Mouse (Mus musculus) thymus, adult 2 months (tissue): Measurements from ENCODE around the gene Mphosph9. TPM values are rescaled to one million over a fixed set of nuclear protein-coding genes. Genes with fewer than 3 reads are reported as not detected.

Source experiments
- DNase-seq: peaks from one replicate; pipeline ENCODE4 v3.0.0; 2021
- H3K27ac ChIP-seq: fragments of 200-500 bp; 2 replicates; pipeline ENCODE4 v1.5.1; 2012; ENCODE audit warnings: low read length, control low read depth; ENCODE audit not compliant: control insufficient read depth, insufficient read depth
- H3K27me3 ChIP-seq: fragments of 200-500 bp; 2 replicates; pipeline ENCODE4 v1.6.1; 2012; ENCODE audit warnings: mild to moderate bottlenecking, low read length, moderate library complexity, mixed read lengths; ENCODE audit not compliant: control insufficient read depth, insufficient read depth
- H3K36me3 ChIP-seq: fragments of 200-500 bp; 2 replicates; pipeline ENCODE4 v1.6.1; 2012; ENCODE audit warnings: mild to moderate bottlenecking, low read length, moderate library complexity; ENCODE audit not compliant: control insufficient read depth, insufficient read depth
- H3K4me1 ChIP-seq: fragments of 200-500 bp; replicated peaks from 2 replicates; pipeline ENCODE4 v1.6.1; 2012; ENCODE audit warnings: low read length; ENCODE audit not compliant: control insufficient read depth, insufficient read depth
- H3K4me3 ChIP-seq: fragments of 200-500 bp; 2 replicates; pipeline ENCODE4 v1.5.1; 2012; ENCODE audit warnings: mild to moderate bottlenecking, low read length, control low read depth, moderate library complexity; ENCODE audit not compliant: control insufficient read depth, insufficient read depth
- CTCF ChIP-seq: fragments of 200-500 bp; IDR thresholded peaks from 2 replicates; pipeline ENCODE4 v1.5.1; 2012; ENCODE audit warnings: mild to moderate bottlenecking, control low read depth, low read length, moderate library complexity, borderline replicate concordance; ENCODE audit not compliant: control insufficient read depth, poor library complexity, insufficient read depth; ENCODE audit errors: extremely low read depth
- POLR2A ChIP-seq: fragments of 200-500 bp; IDR thresholded peaks from 2 replicates; pipeline ENCODE4 v1.6.1; 2012; ENCODE audit warnings: mild to moderate bottlenecking, low read length, control low read depth, moderate library complexity; ENCODE audit not compliant: control insufficient read depth, poor library complexity, insufficient read depth; ENCODE audit errors: extremely low read depth
- WGBS: fragments of 180-500 bp; shearing (Covaris S2); methylation state at CpG from one replicate; pipeline ENCODE4 v1.1.7; 2018; 5-methylcytosine and 5-hydroxymethylcytosine counted together
- polyA plus RNA-seq: library from polyadenylated mRNA; depleted of rRNA; stranded (reverse); fragments of >200 nt; gene quantifications from 2 replicates; pipeline ENCODE4 v1.2.3, GENCODE M21; 2012

Gene Mphosph9
- polyA plus RNA-seq, 1 experiment = 16.2 TPM

DNA sequence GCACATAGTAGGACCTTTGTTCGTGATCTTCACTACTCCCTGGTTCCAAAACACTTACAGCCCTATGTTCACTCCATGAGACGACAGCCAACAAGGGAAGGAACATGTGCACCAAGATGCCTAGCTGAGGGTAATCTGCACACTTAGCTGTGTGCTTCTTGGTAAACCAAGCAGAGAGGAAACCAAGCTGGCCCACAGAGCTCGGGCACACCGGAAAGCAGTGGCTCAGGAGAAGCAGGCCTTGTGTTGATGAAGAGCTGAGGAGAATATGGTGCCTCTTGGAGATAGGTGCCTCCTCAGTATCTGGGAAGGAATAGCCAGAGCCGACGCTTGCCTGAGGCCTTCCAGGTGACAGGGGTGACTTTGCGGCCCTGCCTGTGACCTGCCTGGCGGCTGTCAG is 104.2 kb downstream of the Mphosph9 start:
- Histone ChIP-seq H3K4me3 (no peak overlapping the region), H3K27me3 (no peaks in the 10 kb centered on the region), H3K36me3 (no peaks in the 10 kb centered on the region), H3K4me1 (peaks cover 79% of the 10 kb centered on the region), H3K27ac (peak overlapping the region; percentile 52)
- no peak for DNase-seq
- WGBS = 71% methylated on average over 8 of the region's 8 CpGs
- TF ChIP-seq CTCF = no peak
- TF ChIP-seq POLR2A = no peak

DNA sequence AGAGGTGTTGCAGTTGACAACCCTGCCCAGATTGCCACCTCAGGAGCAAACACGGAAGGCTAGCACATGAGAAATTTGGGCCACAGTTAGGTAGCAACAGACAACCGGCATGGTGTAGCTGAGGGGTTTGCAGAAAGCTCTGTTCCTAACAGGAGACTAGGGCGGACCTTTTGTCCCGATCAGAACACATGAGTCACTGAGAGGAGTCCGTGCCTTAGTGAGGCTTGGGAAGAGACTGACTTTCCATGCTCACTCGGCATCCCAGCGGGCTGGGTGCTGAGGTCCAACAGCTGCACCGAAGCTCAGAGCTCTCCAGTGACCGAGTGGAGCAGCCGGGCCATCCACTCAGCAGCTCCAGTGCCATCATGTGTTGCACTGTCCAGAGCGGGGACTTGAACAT is 105.1 kb downstream of the Mphosph9 start:
- TF ChIP-seq POLR2A = no peak
- no peak for TF ChIP-seq CTCF
- Histone ChIP-seq H3K4me1 (peaks cover 86% of the 10 kb centered on the region), H3K27ac (no peak overlapping the region), H3K4me3 (no peak overlapping the region), H3K27me3 (no peaks in the 10 kb centered on the region), H3K36me3 (no peaks in the 10 kb centered on the region)
- no peak for DNase-seq
- WGBS = 97% methylated on average over 11 of the region's 11 CpGs

GRCm38 (mm10) chr5:124221736-124222040 is 106.1 kb downstream of the Mphosph9 start:
- H3K27ac ChIP-seq = peak overlapping the region; percentile 7; the same call in 1 of the 2 replicates
- no peak for TF ChIP-seq POLR2A
- TF ChIP-seq CTCF = no peak
- H3K4me1 ChIP-seq = peaks cover 86% of the 10 kb centered on the region
- WGBS = 70% methylated on average over 7 of the region's 7 CpGs
- no peak overlapping the region for H3K4me3 ChIP-seq
- DNase-seq = no peak
- no peaks in the 10 kb centered on the region for H3K36me3 ChIP-seq
- H3K27me3 ChIP-seq = no peaks in the 10 kb centered on the region

- peak overlapping the region; percentile 7; the same call in 1 of the 2 replicates for H3K27ac ChIP-seq
- DNase-seq = no peak
- H3K4me3 ChIP-seq = no peak overlapping the region
- TF ChIP-seq CTCF = no peak
- no peak for TF ChIP-seq POLR2A
- WGBS = 70% methylated on average over 7 of the region's 7 CpGs
- no peaks in the 10 kb centered on the region for H3K36me3 ChIP-seq
- peaks cover 86% of the 10 kb centered on the region for H3K4me1 ChIP-seq
- H3K27me3 ChIP-seq = no peaks in the 10 kb centered on the region
Observed at GRCm38 (mm10) chr5:124221037-124221735, 106.6 kb downstream of the Mphosph9 start.

GRCm38 (mm10) chr5:124220551-124220950 is 107.2 kb downstream of the Mphosph9 start:
- TF ChIP-seq CTCF (no peak), POLR2A (no peak)
- Histone ChIP-seq H3K27me3 (no peaks in the 10 kb centered on the region), H3K36me3 (no peaks in the 10 kb centered on the region), H3K4me1 (peaks cover 86% of the 10 kb centered on the region), H3K4me3 (no peak overlapping the region), H3K27ac (no peak overlapping the region)
- no peak for DNase-seq
- WGBS = 96% methylated on average over 5 of the region's 5 CpGs

DNA sequence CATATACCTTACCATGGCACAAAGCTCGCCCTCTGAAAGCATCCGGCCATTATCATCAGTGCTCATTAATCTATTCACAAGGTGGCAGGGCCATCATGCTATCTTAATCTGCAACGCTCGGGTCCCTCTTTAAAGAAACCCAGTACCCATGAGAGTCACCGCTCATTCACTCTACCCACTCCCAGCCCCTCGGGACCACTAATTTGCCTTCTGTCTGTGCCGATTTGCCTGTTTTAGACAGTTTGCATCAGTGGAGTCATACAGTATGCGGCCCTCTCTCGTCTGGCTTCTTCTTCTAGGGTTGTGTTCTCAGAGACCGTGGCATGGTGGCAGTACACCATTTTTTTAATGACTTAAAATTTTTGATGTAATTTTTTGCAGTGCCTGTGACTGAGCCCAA is 108.3 kb downstream of the Mphosph9 start:
- H3K4me3 ChIP-seq = no peak overlapping the region
- no peak for DNase-seq
- no peaks in the 10 kb centered on the region for H3K27me3 ChIP-seq
- H3K4me1 ChIP-seq = peaks cover 86% of the 10 kb centered on the region
- 98% methylated on average over 10 of the region's 10 CpGs for WGBS
- no peak overlapping the region for H3K27ac ChIP-seq
- H3K36me3 ChIP-seq = no peaks in the 10 kb centered on the region
- TF ChIP-seq POLR2A (no peak), CTCF (no peak)

GRCm38 (mm10) chr5:124218986-124219385 is 108.8 kb downstream of the Mphosph9 start:
- H3K36me3 ChIP-seq = no peaks in the 10 kb centered on the region
- no peak overlapping the region for H3K27ac ChIP-seq
- peaks cover 85% of the 10 kb centered on the region for H3K4me1 ChIP-seq
- DNase-seq = no peak
- WGBS = 84% methylated on average over 7 of the region's 7 CpGs
- no peaks in the 10 kb centered on the region for H3K27me3 ChIP-seq
- H3K4me3 ChIP-seq = no peak overlapping the region
- no peak for TF ChIP-seq CTCF
- no peak for TF ChIP-seq POLR2A
